ENCODE assay signal across 8 mouse cellular contexts in genomic region chr5:146692361-146692975, GRCm38 (mm10).
A peak's percentile ranks its signal among the peaks of the same experiment; 100 is the strongest.
DNase-seq lines count a peak whose midpoint lies in the region; ATAC-seq lines count a peak whose summit lies in the region.

No protein-coding gene starts in this region.

- no peak for DNase-seq in limb, embryonic 10.5 days (ENCODE audit: low spot score)
- peak; percentile 81 to 86 for DNase-seq in kidney, postnatal 25 days
- DNase-seq in lung, postnatal 36 days, result peak; percentile 56
- DNase-seq in forebrain, embryonic 14.5 days (ENCODE audit: low spot score), result no peak
- no peak for DNase-seq in spleen, adult 12 weeks (ENCODE audit: low spot score)

- WGBS in limb, embryonic 13.5 days, result 24% methylated on average over 7 of the region's 7 CpGs
- 44% methylated on average over 7 of the region's 7 CpGs for WGBS in limb, embryonic 10.5 days
- WGBS in heart, embryonic 12.5 days, result 25% methylated on average over 7 of the region's 7 CpGs
- WGBS in forebrain, embryonic 14.5 days, result 60% methylated on average over 7 of the region's 7 CpGs
- 52% methylated on average over 7 of the region's 7 CpGs for WGBS in forebrain, embryonic 16.5 days

- H3K27ac ChIP-seq in limb, embryonic 13.5 days, result no peak overlapping the region
- no peak overlapping the region for H3K27ac ChIP-seq in limb, embryonic 10.5 days
- peak overlapping the region; percentile 41 for H3K27ac ChIP-seq in heart, embryonic 12.5 days (ENCODE audit: poor library complexity, severe bottlenecking)
- no peak overlapping the region for H3K27ac ChIP-seq in forebrain, embryonic 14.5 days (ENCODE audit: low read depth, low read length)
- no peak overlapping the region for H3K27ac ChIP-seq in forebrain, embryonic 16.5 days (ENCODE audit: low read length)

- no peak overlapping the region for H3K4me2 ChIP-seq in limb, embryonic 13.5 days (replicated peaks)
- no peak overlapping the region for H3K4me2 ChIP-seq in heart, embryonic 12.5 days
- H3K4me2 ChIP-seq in forebrain, embryonic 14.5 days (ENCODE audit: low read length), result no peak overlapping the region
- no peak overlapping the region for H3K4me2 ChIP-seq in forebrain, embryonic 16.5 days (ENCODE audit: low read length)

- ATAC-seq in limb, embryonic 13.5 days (ENCODE audit: low FRiP score, low read depth), result peak; percentile 61; the same call in 1 of the 2 replicates
- peak; percentile 66 for ATAC-seq in heart, embryonic 12.5 days (ENCODE audit: insufficient number of reproducible peaks, low FRiP score)
- no peak for ATAC-seq in forebrain, embryonic 14.5 days
- no peak for ATAC-seq in forebrain, embryonic 16.5 days

- 0 out of 2 replicates have a peak, but pooled peaks cover 3% of the 10 kb centered on the region for H3K27me3 ChIP-seq in limb, embryonic 13.5 days
- no peaks in the 10 kb centered on the region for H3K27me3 ChIP-seq in limb, embryonic 10.5 days (ENCODE audit: low read depth, poor library complexity, severe bottlenecking)
- H3K27me3 ChIP-seq in heart, embryonic 12.5 days (replicated peaks), result no peaks in the 10 kb centered on the region
- H3K27me3 ChIP-seq in forebrain, embryonic 14.5 days (replicated peaks; ENCODE audit: control insufficient read depth, insufficient read depth, low read length), result no peaks in the 10 kb centered on the region
- no peaks in the 10 kb centered on the region for H3K27me3 ChIP-seq in forebrain, embryonic 16.5 days (replicated peaks; ENCODE audit: control insufficient read depth, insufficient read depth, low read length)

- no peak overlapping the region for H3K4me3 ChIP-seq in limb, embryonic 13.5 days
- H3K4me3 ChIP-seq in limb, embryonic 10.5 days, result no peak overlapping the region
- no peak overlapping the region for H3K4me3 ChIP-seq in heart, embryonic 12.5 days
- no peak overlapping the region for H3K4me3 ChIP-seq in forebrain, embryonic 14.5 days (ENCODE audit: low read depth, low read length)
- no peak overlapping the region for H3K4me3 ChIP-seq in forebrain, embryonic 16.5 days (replicated peaks; ENCODE audit: low read length)

- H3K9ac ChIP-seq in limb, embryonic 13.5 days, result no peak overlapping the region
- H3K9ac ChIP-seq in heart, embryonic 12.5 days, result no peak overlapping the region
- no peak overlapping the region for H3K9ac ChIP-seq in forebrain, embryonic 14.5 days (ENCODE audit: low read length)
- no peak overlapping the region for H3K9ac ChIP-seq in forebrain, embryonic 16.5 days (replicated peaks; ENCODE audit: low read depth, low read length)

- no peaks in the 10 kb centered on the region for H3K9me3 ChIP-seq in limb, embryonic 13.5 days
- no peaks in the 10 kb centered on the region for H3K9me3 ChIP-seq in limb, embryonic 10.5 days (replicated peaks)
- H3K9me3 ChIP-seq in heart, embryonic 12.5 days (replicated peaks), result no peaks in the 10 kb centered on the region
- H3K9me3 ChIP-seq in forebrain, embryonic 14.5 days (replicated peaks; ENCODE audit: control insufficient read depth, low read length), result no peaks in the 10 kb centered on the region
- H3K9me3 ChIP-seq in forebrain, embryonic 16.5 days (ENCODE audit: control insufficient read depth, low read length), result no peaks in the 10 kb centered on the region

- H3K36me3 ChIP-seq in limb, embryonic 13.5 days, result no peaks in the 10 kb centered on the region
- H3K36me3 ChIP-seq in limb, embryonic 10.5 days, result no peaks in the 10 kb centered on the region
- no peaks in the 10 kb centered on the region for H3K36me3 ChIP-seq in heart, embryonic 12.5 days
- H3K36me3 ChIP-seq in forebrain, embryonic 14.5 days (ENCODE audit: control insufficient read depth, insufficient read depth, low read length), result no peaks in the 10 kb centered on the region
- H3K36me3 ChIP-seq in forebrain, embryonic 16.5 days (ENCODE audit: control insufficient read depth, insufficient read depth), result no peaks in the 10 kb centered on the region

- peaks cover 16% of the 10 kb centered on the region for H3K4me1 ChIP-seq in limb, embryonic 13.5 days
- peaks cover 9% of the 10 kb centered on the region for H3K4me1 ChIP-seq in limb, embryonic 10.5 days
- H3K4me1 ChIP-seq in heart, embryonic 12.5 days (replicated peaks), result peaks cover 14% of the 10 kb centered on the region
- H3K4me1 ChIP-seq in forebrain, embryonic 14.5 days (ENCODE audit: control insufficient read depth, insufficient read depth, low read length), result no peaks in the 10 kb centered on the region
- no peaks in the 10 kb centered on the region for H3K4me1 ChIP-seq in forebrain, embryonic 16.5 days (replicated peaks; ENCODE audit: control insufficient read depth, insufficient read depth, low read length)

Comparison
In these comparisons a context has a peak if more than half of its experiments do, and no peak if none do; other contexts are left out.
1. ATAC-seq: peak in limb, embryonic 13.5 days (single experiment) and heart, embryonic 12.5 days (single experiment); none in forebrain, embryonic 14.5 days (single experiment) and forebrain, embryonic 16.5 days (single experiment).
2. DNase-seq: peak in kidney, postnatal 25 days (2 of 2) and lung, postnatal 36 days (single experiment); none in limb, embryonic 10.5 days (single experiment), forebrain, embryonic 14.5 days (single experiment) and spleen, adult 12 weeks (single experiment).